Mouse (Mus musculus) lung, embryonic 14.5 days (tissue): ENCODE results near the gene Treml2. TPM values are rescaled to one million over a fixed set of nuclear protein-coding genes. Genes with fewer than 3 reads are reported as not detected.

Source experiments
- ATAC-seq: fragments of 200-750 bp; cut with Nextera tagmentation; 2 replicates; pipeline ENCODE4 v1.8.0; 2017; ENCODE audit warnings: mild to moderate bottlenecking, moderate TSS enrichment, moderate library complexity; ENCODE audit not compliant: insufficient read depth
- DNase-seq: peaks from one replicate; pipeline ENCODE4 v3.0.0-alpha.2; 2015
- H3K27ac ChIP-seq: fragments of 300-500 bp; sonication (generic); 2 replicates; pipeline ENCODE4 v1.5.1; 2014; ENCODE audit warnings: low read depth, mild to moderate bottlenecking, moderate library complexity
- H3K27me3 ChIP-seq: fragments of 300-500 bp; sonication (generic); 2 replicates; pipeline ENCODE4 v1.6.1; 2014; ENCODE audit warnings: low read length, control low read depth; ENCODE audit not compliant: insufficient read depth
- H3K36me3 ChIP-seq: fragments of 300-500 bp; sonication (generic); 2 replicates; pipeline ENCODE4 v1.6.1; 2014; ENCODE audit warnings: control low read depth; ENCODE audit not compliant: insufficient read depth
- H3K4me1 ChIP-seq: fragments of 300-500 bp; sonication (generic); 2 replicates; pipeline ENCODE4 v1.6.1; 2014; ENCODE audit warnings: antibody characterized with exemption, control low read depth; ENCODE audit not compliant: insufficient read depth
- H3K4me2 ChIP-seq: fragments of 300-500 bp; sonication (generic); 2 replicates; pipeline ENCODE4 v1.6.1; 2014; ENCODE audit warnings: mild to moderate bottlenecking
- H3K4me3 ChIP-seq: fragments of 300-500 bp; sonication (generic); 2 replicates; pipeline ENCODE4 v1.5.1; 2014; ENCODE audit warnings: low read depth, low read length
- H3K9ac ChIP-seq: fragments of 300-500 bp; sonication (generic); 2 replicates; pipeline ENCODE4 v1.6.1; 2014
- H3K9me3 ChIP-seq: fragments of 300-500 bp; sonication (generic); 2 replicates; pipeline ENCODE4 v1.6.1; 2016; ENCODE audit warnings: low read depth, low read length, control low read depth
- CTCF ChIP-seq: IDR thresholded peaks from 2 replicates; pipeline ENCODE4 v1.5.1; 2016; ENCODE audit warnings: antibody characterized with exemption, low read depth
- WGBS: fragments of 180-500 bp; shearing (Covaris S2); extraction: QIAGEN DNeasy Blood & Tissue Kit; methylation state at CpG from one replicate; pipeline ENCODE4 v1.1.7; 2014; 5-methylcytosine and 5-hydroxymethylcytosine counted together
- polyA plus RNA-seq: library from polyadenylated mRNA; unstranded; fragments of >200 nt; fragmentation: Nextera tagmentation; extraction: Ambion mirVana; gene quantifications from 2 replicates; pipeline ENCODE4 v1.2.1, GENCODE M21; 2014

The Treml2 gene
- polyA plus RNA-seq, 1 experiment from 2014 or later = 0.43 TPM

DNA sequence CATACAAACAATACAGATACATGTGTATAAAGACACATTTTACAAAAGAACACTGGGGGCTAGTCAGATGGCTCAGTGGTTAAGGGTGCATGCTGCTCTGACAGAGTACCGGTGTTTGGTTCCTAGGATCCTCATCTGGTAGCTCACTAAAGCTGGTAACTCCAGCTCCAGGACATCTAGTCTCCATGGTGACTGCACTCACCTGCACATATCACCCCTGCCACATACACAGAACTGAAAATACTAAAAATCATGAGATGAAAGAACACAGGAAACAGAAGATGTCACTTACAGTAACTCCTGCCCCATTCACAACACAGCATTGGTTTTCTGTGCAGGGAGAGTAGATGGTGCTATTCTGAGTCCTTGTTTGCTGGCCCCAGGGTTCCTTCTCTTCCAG, 19.4 kb downstream of the Treml2 start:
- H3K4me2 ChIP-seq = no peak overlapping the region

DNA sequence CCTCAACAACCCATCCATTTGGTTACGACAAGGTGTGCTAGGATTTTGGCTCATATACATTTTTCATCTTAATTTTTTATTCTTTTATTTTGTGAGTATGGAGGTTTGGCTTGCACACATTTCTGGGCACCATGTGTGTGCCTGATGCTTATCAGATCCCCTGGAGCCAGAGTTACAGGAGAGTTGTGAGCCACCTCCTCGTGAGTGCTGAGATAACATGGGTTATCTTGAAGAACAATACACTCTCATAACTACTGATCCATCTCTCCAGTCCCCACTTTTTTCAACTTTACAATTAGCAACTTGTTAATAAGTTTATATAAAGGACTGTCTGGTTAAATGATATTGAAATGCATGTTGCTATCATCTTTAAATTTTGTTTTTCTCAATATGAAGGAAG, 22.0 kb downstream of the Treml2 start:
- no peak for TF ChIP-seq CTCF
- 70% methylated on average over 2 of the region's 2 CpGs for WGBS
- no peaks in the 10 kb centered on the region for H3K9me3 ChIP-seq
- H3K36me3 ChIP-seq = no peaks in the 10 kb centered on the region
- no peaks in the 10 kb centered on the region for H3K4me1 ChIP-seq
- DNase-seq (no peak), ATAC-seq (no peak)
- no peak overlapping the region for H3K4me2 ChIP-seq
- H3K27ac ChIP-seq = no peak overlapping the region
- no peaks in the 10 kb centered on the region for H3K27me3 ChIP-seq
- no peak overlapping the region for H3K9ac ChIP-seq
- H3K4me3 ChIP-seq = no peak overlapping the region

More for the DNA sequence above, 19.4 kb downstream of the Treml2 start:
- Histone ChIP-seq H3K36me3 (no peaks in the 10 kb centered on the region), H3K4me3 (no peak overlapping the region), H3K9me3 (no peaks in the 10 kb centered on the region), H3K27ac (no peak overlapping the region), H3K4me1 (no peaks in the 10 kb centered on the region), H3K9ac (no peak overlapping the region), H3K27me3 (no peaks in the 10 kb centered on the region)
- TF ChIP-seq CTCF = no peak
- 97% methylated on average over 1 of the region's 1 CpGs for WGBS
- no peak for DNase-seq
- ATAC-seq = no peak

DNA sequence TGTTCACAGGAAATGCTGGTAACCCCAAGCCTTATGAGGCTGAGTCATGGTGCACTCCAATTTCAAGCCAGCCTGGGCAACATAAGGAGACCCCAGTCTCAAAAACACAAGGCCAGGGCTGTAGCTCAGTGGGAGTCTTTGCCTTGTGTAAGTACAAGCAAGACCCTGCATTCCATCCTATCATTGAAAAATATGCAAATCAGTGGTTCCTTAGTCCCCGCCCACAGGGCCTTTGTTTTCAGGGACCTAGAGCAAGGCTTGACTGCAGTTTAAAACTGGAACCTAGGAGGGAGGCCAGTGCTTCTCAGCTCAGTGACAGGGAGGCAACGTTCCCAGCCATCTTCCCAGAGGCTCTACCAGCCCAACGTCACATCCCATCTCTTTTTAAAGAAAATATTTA, 23.9 kb downstream of the Treml2 start:
- 65% methylated on average over 3 of the region's 3 CpGs for WGBS
- H3K27ac ChIP-seq = no peak overlapping the region
- H3K27me3 ChIP-seq = no peaks in the 10 kb centered on the region

DNA sequence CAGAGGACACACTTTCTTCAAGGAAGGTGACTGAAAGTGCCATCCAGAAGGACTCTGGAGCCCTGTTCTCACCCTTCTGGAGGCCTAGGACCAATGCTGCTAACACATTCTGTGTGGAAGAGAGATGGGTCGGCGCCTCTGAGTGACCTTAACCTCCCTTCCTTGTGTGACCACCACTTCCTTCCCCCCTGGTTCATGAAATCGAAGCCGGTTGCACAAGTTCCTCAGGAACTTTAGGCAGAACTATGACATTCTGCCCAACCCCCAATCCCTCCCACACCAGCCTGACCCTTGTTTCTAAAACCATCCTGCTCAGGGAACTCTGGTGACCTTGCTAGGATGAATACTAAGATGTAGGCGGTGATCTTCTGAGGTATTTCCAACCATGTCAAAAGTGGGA, 25.0 kb downstream of the Treml2 start:
- Histone ChIP-seq H3K9ac (no peak overlapping the region), H3K4me3 (no peak overlapping the region), H3K27ac (no peak overlapping the region), H3K36me3 (no peaks in the 10 kb centered on the region), H3K4me2 (no peak overlapping the region), H3K27me3 (no peaks in the 10 kb centered on the region), H3K4me1 (no peaks in the 10 kb centered on the region), H3K9me3 (no peaks in the 10 kb centered on the region)
- DNase-seq = peak; percentile 3
- TF ChIP-seq CTCF = no peak
- no peak for ATAC-seq
- WGBS = 82% methylated on average over 5 of the region's 5 CpGs

More for the DNA sequence above, 23.9 kb downstream of the Treml2 start:
- no peak overlapping the region for H3K4me3 ChIP-seq
- H3K4me1 ChIP-seq = no peaks in the 10 kb centered on the region
- H3K9ac ChIP-seq = no peak overlapping the region
- no peaks in the 10 kb centered on the region for H3K9me3 ChIP-seq
- H3K4me2 ChIP-seq = no peak overlapping the region
- H3K36me3 ChIP-seq = no peaks in the 10 kb centered on the region
- DNase-seq (peak; percentile 12), ATAC-seq (no peak)
- TF ChIP-seq CTCF = no peak

DNA sequence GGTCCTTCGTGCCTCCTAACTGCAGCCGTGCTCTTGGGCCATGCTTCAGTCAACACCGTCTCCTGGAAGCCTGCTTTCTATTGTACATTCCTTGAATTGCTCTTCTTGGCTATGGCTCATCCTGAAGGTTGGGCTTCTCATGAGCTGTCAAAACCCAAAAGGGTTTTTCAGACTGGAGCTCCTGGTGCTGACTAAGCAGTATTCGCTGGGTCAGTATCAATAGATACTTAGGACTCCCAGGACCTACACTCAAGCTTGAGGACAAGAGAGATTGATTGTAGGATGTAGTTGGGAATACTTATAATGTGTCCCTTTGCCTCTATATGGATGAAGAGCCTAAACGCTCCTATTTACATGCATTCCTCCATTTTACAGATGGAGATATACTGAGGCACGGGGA, 25.8 kb downstream of the Treml2 start:
- 87% methylated on average over 6 of the region's 6 CpGs for WGBS
- no peak for ATAC-seq
- no peak overlapping the region for H3K9ac ChIP-seq
- H3K4me3 ChIP-seq = no peak overlapping the region
- no peak overlapping the region for H3K27ac ChIP-seq
- H3K4me1 ChIP-seq = no peaks in the 10 kb centered on the region
- no peak for DNase-seq
- no peak overlapping the region for H3K4me2 ChIP-seq
- no peak for TF ChIP-seq CTCF
- H3K27me3 ChIP-seq = no peaks in the 10 kb centered on the region
- no peaks in the 10 kb centered on the region for H3K9me3 ChIP-seq
- no peaks in the 10 kb centered on the region for H3K36me3 ChIP-seq

DNA sequence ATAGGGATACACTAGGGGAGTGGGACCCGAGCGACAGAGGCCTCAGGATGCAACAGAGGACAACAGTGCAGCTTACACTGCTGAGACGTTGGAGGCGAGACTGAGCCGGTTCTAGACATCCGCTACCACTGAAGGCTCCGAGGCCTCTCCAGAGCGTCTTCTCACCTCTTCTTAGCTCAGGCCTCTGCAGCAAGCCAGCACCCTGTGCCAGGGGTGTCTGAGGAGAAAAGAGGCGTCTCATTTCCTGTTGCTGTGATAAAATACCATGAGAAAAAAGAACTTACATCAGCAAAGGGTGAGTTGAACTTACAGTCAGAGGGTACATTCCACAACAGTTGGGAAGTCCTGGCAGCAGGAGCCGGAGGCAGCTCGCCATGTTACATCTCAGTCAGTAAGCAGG, 26.3 kb downstream of the Treml2 start:
- no peak for ATAC-seq
- Histone ChIP-seq H3K9ac (no peak overlapping the region), H3K9me3 (no peaks in the 10 kb centered on the region), H3K4me2 (no peak overlapping the region), H3K36me3 (no peaks in the 10 kb centered on the region), H3K27ac (no peak overlapping the region), H3K27me3 (no peaks in the 10 kb centered on the region), H3K4me1 (no peaks in the 10 kb centered on the region), H3K4me3 (no peak overlapping the region)
- TF ChIP-seq CTCF = no peak
- no peak for DNase-seq
- WGBS = 62% methylated on average over 11 of the region's 11 CpGs

DNA sequence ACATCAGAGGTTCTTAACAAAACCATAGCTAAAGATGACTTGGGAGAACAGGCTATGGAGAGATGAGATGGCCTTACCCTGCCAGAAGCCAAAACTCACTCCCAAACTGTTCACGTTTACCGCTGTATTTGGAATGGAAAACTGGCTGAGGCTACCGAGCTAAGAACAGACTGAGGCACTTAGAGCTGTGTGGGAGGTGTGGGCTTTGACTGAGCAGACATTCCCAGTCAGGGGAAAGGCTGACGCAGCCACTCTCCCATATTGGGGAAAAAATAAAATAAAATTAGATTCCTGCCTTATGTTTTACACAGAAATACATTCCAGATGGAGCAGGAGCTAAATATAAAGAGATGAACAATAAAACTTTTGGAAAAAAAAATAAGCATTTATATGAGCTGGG, 27.4 kb downstream of the Treml2 start:
- Histone ChIP-seq H3K9me3 (no peaks in the 10 kb centered on the region), H3K9ac (no peak overlapping the region), H3K36me3 (no peaks in the 10 kb centered on the region), H3K27ac (no peak overlapping the region), H3K4me1 (no peaks in the 10 kb centered on the region), H3K4me2 (no peak overlapping the region), H3K4me3 (no peak overlapping the region), H3K27me3 (no peaks in the 10 kb centered on the region)
- DNase-seq (no peak), ATAC-seq (no peak)
- TF ChIP-seq CTCF = no peak
- WGBS = 69% methylated on average over 4 of the region's 4 CpGs

DNA sequence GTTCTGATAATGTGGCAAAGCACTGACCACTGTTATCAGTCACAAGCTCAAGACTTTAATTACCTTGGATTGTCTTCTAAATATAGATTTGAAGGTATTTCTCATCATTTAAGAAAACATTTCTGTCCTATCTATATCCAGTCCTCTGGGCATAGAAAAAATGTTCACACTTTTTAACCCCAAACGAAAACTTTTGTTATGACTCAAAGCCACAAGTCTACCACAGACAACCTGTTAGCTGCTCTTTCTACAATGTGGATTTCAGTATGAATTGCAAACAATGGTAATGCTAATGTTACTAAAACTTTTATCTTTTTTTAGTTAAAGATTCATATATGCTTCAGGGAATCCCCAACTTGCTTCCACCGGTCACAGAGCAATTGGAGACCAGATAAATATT, 33.2 kb downstream of the Treml2 start:
- DNase-seq (no peak), ATAC-seq (no peak)
- H3K36me3 ChIP-seq = no peaks in the 10 kb centered on the region
- no peak overlapping the region for H3K4me2 ChIP-seq
- H3K27ac ChIP-seq = no peak overlapping the region
- H3K9me3 ChIP-seq = no peaks in the 10 kb centered on the region
- H3K27me3 ChIP-seq = no peaks in the 10 kb centered on the region
- H3K4me3 ChIP-seq = no peak overlapping the region
- no peak for TF ChIP-seq CTCF
- 74% methylated on average over 2 of the region's 2 CpGs for WGBS
- H3K4me1 ChIP-seq = no peaks in the 10 kb centered on the region
- H3K9ac ChIP-seq = no peak overlapping the region
